Mouse (Mus musculus) kidney, adult 2 months (tissue): ENCODE results near the gene Pi4ka. TPM values are rescaled to one million over a fixed set of nuclear protein-coding genes. Genes with fewer than 3 reads are reported as not detected.
"Not testable (repeated sequence)": the region's sequence is repeated elsewhere in the genome, so short reads cannot be mapped to it uniquely, and the experiment has no call there.

Experiments used
- DNase-seq: peaks from one replicate; pipeline ENCODE4 v3.0.0; 2021
- H3K27ac ChIP-seq: fragments of 200-500 bp; 2 replicates; pipeline ENCODE4 v1.5.1; 2012; ENCODE audit warnings: low read depth, low read length, control low read depth, inconsistent platforms; ENCODE audit not compliant: insufficient read depth
- H3K27me3 ChIP-seq: fragments of 200-500 bp; replicated peaks from 2 replicates; pipeline ENCODE4 v1.6.1; 2012; ENCODE audit warnings: mild to moderate bottlenecking, moderate library complexity, low read length, inconsistent platforms; ENCODE audit not compliant: control insufficient read depth, insufficient read depth
- H3K36me3 ChIP-seq: fragments of 200-500 bp; 2 replicates; pipeline ENCODE4 v1.6.1; 2012; ENCODE audit warnings: mild to moderate bottlenecking, moderate library complexity, low read length, inconsistent platforms; ENCODE audit not compliant: control insufficient read depth, insufficient read depth
- H3K4me1 ChIP-seq: fragments of 200-500 bp; 2 replicates; pipeline ENCODE4 v1.6.1; 2011; ENCODE audit warnings: low read length; ENCODE audit not compliant: control insufficient read depth, insufficient read depth
- H3K4me3 ChIP-seq: fragments of 200-500 bp; 2 replicates; pipeline ENCODE4 v1.5.1; 2011; ENCODE audit warnings: mild to moderate bottlenecking, low read depth, low read length, control low read depth; ENCODE audit not compliant: insufficient read depth
- CTCF ChIP-seq: fragments of 200-500 bp; conservative IDR thresholded peaks from 2 replicates; pipeline ENCODE4 v1.5.1; 2011; ENCODE audit warnings: low read depth, mild to moderate bottlenecking, control low read depth, low read length, moderate library complexity, mixed read lengths; ENCODE audit not compliant: insufficient read depth, insufficient read length
- POLR2A ChIP-seq: fragments of 200-500 bp; IDR thresholded peaks from one replicate; pipeline ENCODE4 v1.6.1; 2011; ENCODE audit warnings: low read depth, low read length, control low read depth
- WGBS: fragments of 180-500 bp; shearing (Covaris S2); methylation state at CpG from one replicate; pipeline ENCODE4 v1.1.7; 2018; 5-methylcytosine and 5-hydroxymethylcytosine counted together
- polyA plus RNA-seq: library from polyadenylated mRNA; depleted of rRNA; stranded (reverse); fragments of >200 nt; gene quantifications from 2 replicates; pipeline ENCODE4 v1.2.3, GENCODE M21; 2012; rRNA removed

Gene Pi4ka
- polyA plus RNA-seq, 1 experiment = 124 TPM

GRCm38 (mm10) chr16:17234916-17235665 lies 171.0 kb downstream of the Pi4ka start:
- Histone ChIP-seq H3K27ac (no peak overlapping the region), H3K4me1 (peaks cover 8% of the 10 kb centered on the region; the same call in 1 of the 2 replicates), H3K4me3 (no peak overlapping the region), H3K36me3 (no peaks in the 10 kb centered on the region), H3K27me3 (no peaks in the 10 kb centered on the region)
- no peak for TF ChIP-seq POLR2A
- no peak for TF ChIP-seq CTCF
- WGBS = 17% methylated on average over 9 of the region's 9 CpGs
- DNase-seq = peak; percentile 80

GRCm38 (mm10) chr16:17234499-17234895 lies 171.6 kb downstream of the Pi4ka start:
- H3K4me1 ChIP-seq = peaks cover 8% of the 10 kb centered on the region; the same call in 1 of the 2 replicates
- WGBS = 11% methylated on average over 12 of the region's 12 CpGs
- H3K4me3 ChIP-seq = no peak overlapping the region
- TF ChIP-seq CTCF (no peak), POLR2A (no peak)
- no peaks in the 10 kb centered on the region for H3K27me3 ChIP-seq
- DNase-seq = no peak
- H3K27ac ChIP-seq = no peak overlapping the region
- H3K36me3 ChIP-seq = no peaks in the 10 kb centered on the region

GRCm38 (mm10) chr16:17233702-17234498 lies 172.2 kb downstream of the Pi4ka start:
- peak overlapping the region; percentile 70 for H3K4me3 ChIP-seq
- peak overlapping the region; percentile 18; the same call in 1 of the 2 replicates for H3K27ac ChIP-seq
- no peaks in the 10 kb centered on the region for H3K36me3 ChIP-seq
- H3K27me3 ChIP-seq = no peaks in the 10 kb centered on the region
- DNase-seq = peak; percentile 15
- peaks cover 6% of the 10 kb centered on the region; the same call in 1 of the 2 replicates for H3K4me1 ChIP-seq
- TF ChIP-seq CTCF (no peak), POLR2A (no peak)
- under 1% methylated on average over 62 of the region's 62 CpGs for WGBS

- 5% methylated on average over 59 of the region's 59 CpGs for WGBS
- H3K27ac ChIP-seq = peak within 1 kb of the TSS; percentile 21; the same call in 1 of the 2 replicates
- H3K36me3 ChIP-seq = no peaks in the 10 kb centered on the region
- no peaks in the 10 kb centered on the region for H3K27me3 ChIP-seq
- peak; percentile 97 for DNase-seq
- peak within 1 kb of the TSS; percentile 70 for H3K4me3 ChIP-seq
- H3K4me1 ChIP-seq = peaks cover 6% of the 10 kb centered on the region; the same call in 1 of the 2 replicates
- no peak for TF ChIP-seq CTCF
Observed at GRCm38 (mm10) chr16:17232794-17233701, 173.1 kb downstream of the Pi4ka start, which contains the start of gene Hic2. Gene Hic2 (plus strand): TSS chr16:17233572.

- not testable (repeated sequence) for H3K27me3 ChIP-seq, H3K4me3 ChIP-seq, H3K36me3 ChIP-seq, DNase-seq, H3K27ac ChIP-seq, H3K4me1 ChIP-seq
- WGBS = 94% methylated on average over 2 of the region's 2 CpGs
Observed at GRCm38 (mm10) chr16:17231523-17231922, 174.6 kb downstream of the Pi4ka start.

Other genes starting within 250 kb of the Pi4ka start
- 64.6 and 73.6 TPM in 2 replicates for gene Ube2l3, start 203.7 kb downstream of the Pi4ka start, polyA plus RNA-seq
- gene Rimbp3, start 197.7 kb downstream of the Pi4ka start, polyA plus RNA-seq = 0.05 and 0.08 TPM in 2 replicates
- gene Hic2, start 172.7 kb downstream of the Pi4ka start, polyA plus RNA-seq = 1.5 and 1.8 TPM in 2 replicates
- 7.7 and 8.0 TPM in 2 replicates for gene Tmem191c, start 130.2 kb downstream of the Pi4ka start, polyA plus RNA-seq
- 0.57 and 0.80 TPM in 2 replicates for gene Serpind1, start 74.9 kb downstream of the Pi4ka start, polyA plus RNA-seq
- gene Snap29, start 328 bp downstream of the Pi4ka start, polyA plus RNA-seq = 8.9 and 11.4 TPM in 2 replicates
- 34.4 and 43.3 TPM in 2 replicates for gene Crkl, start 45.7 kb upstream of the Pi4ka start, polyA plus RNA-seq
- gene Aifm3, start 83.3 kb upstream of the Pi4ka start, polyA plus RNA-seq = 11.7 and 14.8 TPM in 2 replicates
- 295 and 386 TPM in 2 replicates for gene Lztr1, start 102.4 kb upstream of the Pi4ka start, polyA plus RNA-seq
- gene Thap7, start 124.8 kb upstream of the Pi4ka start, polyA plus RNA-seq = 103 and 115 TPM in 2 replicates
- 0.05 and 0.11 TPM in 2 replicates for gene Lrrc74b, start 154.9 kb upstream of the Pi4ka start, polyA plus RNA-seq
- gene P2rx6, start 155.6 kb upstream of the Pi4ka start, polyA plus RNA-seq = 0.86 and 1.1 TPM in 2 replicates
- gene Slc7a4, start 176.9 kb upstream of the Pi4ka start, polyA plus RNA-seq = 8.1 and 9.1 TPM in 2 replicates
- 53.0 and 53.8 TPM in 2 replicates for gene Smpd4, start 213.0 kb upstream of the Pi4ka start, polyA plus RNA-seq
- gene Ccdc74a, start 240.2 kb upstream of the Pi4ka start, polyA plus RNA-seq = 0.42 and 1.0 TPM in 2 replicates